Mouse (Mus musculus) frontal cortex, adult 2 months (tissue): ENCODE results near the gene Gm17087. TPM values are rescaled to one million over a fixed set of nuclear protein-coding genes. Genes with fewer than 3 reads are reported as not detected.
A peak's percentile ranks its signal among the peaks of the same experiment; 100 is the strongest.

Source experiments
- DNase-seq, 2 experiments: peaks; one replicate each; pipeline ENCODE4 v3.0.0; 2022; ENCODE audit warnings: low spot score in 1 of 2; ENCODE audit errors: extremely low spot score in 1 of 2
- polyA plus RNA-seq: library from polyadenylated mRNA; depleted of rRNA; stranded (reverse); fragments of >200 nt; gene quantifications from 2 replicates; pipeline ENCODE4 v1.2.3, GENCODE M21; 2012; rRNA removed

Gene Gm17087
- polyA plus RNA-seq, 1 experiment, result not detected

DNA sequence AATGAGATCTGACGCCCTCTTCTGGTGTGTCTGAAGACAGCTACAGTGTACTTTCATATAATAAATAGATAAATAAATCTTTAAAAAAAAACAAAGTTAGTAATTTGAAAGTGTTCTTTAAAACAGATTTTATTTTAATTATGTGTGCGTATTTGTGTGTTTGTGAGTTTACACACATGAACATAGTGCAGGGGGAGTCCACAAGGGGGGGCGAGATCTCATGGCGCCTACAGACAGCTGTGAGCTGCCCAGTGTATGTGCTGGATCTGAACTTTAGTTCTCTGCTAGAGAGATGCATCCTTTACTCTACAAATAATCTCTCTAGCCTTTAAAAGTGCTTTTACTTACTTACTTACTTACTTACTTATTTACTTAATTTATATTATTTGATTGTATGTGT, 18.0 kb downstream of the Gm17087 start:
- DNase-seq, result no peak

DNA sequence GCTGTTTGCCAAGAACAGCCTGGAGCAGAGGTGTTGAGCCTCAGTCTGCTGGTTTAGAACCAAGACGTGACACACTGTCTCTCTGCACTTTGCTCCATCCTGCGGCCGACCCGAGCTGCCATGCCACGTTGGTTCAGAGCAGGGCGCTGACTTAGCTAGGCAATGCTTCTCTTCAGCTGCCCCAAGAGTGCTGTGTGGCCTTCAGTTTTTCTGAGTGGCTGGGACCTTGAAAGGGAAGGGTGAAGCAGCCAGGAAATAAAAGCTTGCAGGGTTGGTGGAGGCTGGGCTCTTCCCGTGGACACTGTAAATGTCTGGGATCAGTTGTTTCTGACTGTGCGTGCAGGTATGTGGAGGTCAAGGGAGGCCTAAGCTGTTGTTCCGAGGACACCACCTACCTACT, 20.4 kb downstream of the Gm17087 start:
- DNase-seq, result no peak

DNA sequence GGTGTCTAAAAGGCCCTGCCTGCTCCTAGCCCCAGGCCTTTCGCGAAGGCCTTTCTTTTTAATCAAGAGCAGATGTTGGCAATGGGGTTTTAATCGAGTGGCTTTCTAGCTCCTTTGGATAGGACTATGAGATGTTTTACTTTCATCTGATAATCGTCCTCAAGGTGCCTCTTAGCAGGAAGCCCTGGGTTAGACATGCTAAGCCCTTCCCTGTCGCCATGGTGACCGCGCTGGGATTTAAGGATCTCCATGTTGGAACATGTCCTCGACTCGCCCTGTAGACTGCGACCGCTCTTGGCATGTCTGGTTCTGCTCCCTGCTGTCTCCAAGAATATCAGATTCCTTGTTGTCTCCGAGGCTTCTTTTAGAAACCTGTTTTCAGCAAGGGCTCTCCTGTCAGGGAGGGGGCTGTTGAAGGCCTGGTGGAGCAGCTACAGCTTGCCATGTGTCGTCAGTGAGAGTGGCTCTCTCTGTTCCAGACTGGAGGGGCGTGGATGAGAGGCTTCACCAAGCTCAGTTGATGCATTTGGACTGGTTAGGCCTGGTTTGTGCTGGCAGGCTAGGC, 24.7 kb downstream of the Gm17087 start:
- no peak for DNase-seq

DNA sequence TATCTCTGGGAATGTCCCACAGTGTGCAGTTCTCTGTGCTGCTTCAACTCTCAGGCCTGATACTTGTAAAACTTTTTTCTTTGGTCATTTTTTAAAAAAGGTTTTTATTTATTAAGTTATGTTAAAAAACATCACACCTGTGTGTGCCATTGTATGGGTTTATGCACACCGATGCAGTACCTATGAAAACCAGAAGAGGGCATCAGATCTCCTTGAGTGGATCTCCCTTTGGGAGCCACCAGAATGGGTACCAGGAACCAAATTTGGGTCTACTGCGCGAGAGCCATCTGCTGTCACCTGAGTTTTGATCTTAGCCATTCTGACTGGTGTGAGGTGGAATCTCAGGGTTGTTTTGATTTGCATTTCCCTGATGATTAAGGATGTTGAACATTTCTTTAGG, 28.6 kb downstream of the Gm17087 start:
- DNase-seq, result no peak

DNA sequence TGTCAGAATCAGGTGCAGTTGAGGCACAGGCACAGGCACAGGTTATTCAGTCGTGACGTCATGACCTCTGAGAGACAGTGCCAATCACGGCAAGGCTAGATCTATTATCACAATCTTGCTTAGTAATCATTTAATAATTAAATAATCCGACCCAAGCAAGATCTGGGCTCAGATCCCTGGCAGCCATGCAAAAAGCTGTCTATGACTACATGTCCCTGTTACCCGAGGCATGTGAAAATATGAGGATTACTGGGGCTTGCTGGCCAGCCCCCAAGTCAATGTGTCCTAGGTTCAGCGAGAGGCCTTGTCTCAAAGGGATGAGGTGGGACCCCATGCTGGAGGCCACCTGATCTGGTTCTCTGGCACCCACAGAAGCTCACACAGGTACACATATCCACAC, 30.2 kb downstream of the Gm17087 start:
- DNase-seq, result no peak

DNA sequence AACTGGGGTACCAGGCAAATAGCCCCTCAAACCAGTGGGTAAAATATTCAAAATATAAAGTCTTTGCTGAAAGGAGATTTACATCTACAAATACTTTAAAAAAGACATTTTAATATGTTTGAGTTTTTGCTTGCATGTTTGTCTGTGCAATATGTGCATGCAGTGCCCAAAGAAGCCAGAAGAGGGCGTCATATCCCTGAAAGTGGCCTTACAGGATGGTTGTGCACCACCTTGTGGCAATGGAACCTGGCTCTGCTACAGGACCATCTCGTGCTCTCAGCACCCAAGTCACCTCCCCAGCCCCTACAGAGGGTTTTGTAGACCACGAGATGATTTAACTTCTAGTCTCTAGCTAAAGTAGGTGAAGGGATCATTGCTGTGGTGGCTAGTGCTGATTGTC, 32.9 kb downstream of the Gm17087 start:
- no peak for DNase-seq

DNA sequence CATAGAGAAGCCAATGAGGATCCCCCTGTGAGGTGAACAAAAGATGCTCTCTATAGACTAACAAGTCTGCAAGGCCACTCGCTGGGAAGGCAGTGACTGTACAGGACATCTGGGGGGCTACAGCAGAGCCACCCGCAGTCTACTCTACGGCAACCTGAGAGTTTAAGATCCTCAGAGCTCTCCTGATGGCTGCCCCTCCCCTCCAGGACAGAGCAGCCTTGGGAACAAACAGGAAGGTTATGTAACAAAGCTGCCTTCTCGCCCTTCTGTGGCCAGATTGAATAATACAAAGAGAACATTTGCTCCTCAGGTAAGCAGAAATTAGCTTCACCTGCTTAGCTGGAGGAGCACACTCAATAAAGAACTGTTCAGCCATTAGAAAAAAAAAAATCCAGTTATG, 34.1 kb downstream of the Gm17087 start:
- DNase-seq, result no peak

DNA sequence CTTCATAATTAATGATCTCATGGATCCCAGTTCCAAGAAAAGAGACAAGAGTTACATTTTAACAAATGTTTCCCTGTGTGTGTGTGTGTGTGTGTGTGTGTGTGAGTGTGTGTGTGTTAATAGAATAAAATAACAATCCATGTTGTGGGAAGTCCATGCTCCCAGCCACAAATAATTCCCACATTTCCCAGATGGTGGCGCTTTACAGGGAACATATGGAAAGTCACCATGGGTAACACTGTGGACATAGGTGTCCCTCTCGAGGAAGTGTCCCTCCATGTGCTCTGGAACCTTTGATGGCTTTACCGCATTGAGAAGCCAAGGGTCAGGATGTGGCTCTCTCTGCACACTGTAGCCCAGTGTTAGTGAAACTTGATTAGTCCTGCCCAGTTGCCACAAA, 38.1 kb downstream of the Gm17087 start:
- DNase-seq, result no peak

DNA sequence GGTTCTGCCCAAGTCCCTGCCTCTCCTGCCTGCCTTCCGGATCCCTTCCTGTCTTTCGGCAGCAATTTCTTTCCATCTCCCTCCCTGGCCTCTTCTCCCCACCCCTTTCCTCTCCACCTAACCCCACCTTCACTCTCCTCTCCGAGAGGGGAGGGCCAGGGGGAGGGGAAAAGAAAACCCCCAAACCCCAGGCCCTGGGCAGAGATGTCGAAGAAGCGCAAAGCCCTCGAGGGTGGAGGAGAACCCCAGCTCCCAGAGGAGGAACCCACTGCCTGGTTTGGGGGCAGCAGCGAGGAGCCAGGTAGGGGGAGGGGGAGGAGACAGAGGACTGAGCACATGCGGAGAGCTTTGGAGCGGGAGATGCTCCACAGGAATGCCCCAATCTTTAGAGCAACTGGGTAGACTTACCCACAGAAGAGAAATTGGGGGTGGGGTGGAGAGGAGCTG, 39.9 kb downstream of the Gm17087 start:
- DNase-seq, result peak in 1 of 2 experiments; percentile 48

DNA sequence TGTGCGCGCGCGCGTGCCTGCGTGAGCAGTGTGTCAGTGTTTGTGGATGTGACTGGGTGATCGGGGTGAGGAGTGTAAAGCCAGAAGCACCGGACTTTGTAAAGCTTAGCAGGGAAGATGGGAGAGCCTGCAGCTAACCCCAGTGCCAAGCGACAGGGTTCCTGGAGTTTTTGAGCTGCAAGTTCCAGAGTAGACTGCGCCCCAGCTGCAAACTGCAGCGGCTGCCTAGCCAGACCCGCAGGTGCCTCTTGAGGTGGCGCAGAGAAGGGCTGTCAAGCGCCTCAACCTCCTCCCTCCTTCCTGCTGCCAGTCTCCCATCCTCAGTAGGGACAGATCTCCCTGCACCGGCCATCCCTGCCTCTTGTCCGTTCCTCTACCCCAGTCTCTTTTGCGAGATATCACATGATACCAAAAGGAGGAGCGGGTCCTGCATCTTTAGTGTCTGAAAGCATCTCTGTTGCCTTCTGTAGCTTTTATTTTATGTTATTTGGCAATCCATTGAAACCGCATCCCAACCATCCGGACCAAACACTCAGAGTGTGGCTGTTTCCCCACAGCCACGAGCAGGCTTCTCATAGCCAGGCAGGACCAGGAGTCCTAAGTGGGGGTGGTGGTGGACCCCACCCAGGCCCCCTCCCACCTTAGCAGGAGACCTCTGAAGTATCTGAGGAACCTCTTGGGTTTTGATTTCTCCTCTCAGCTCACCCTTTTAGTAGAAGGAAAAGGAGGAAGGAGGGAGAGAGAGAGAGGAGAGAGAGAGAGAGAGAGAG, 40.6 kb downstream of the Gm17087 start:
- DNase-seq, result peak in 1 of 2 experiments; percentile 42

DNA sequence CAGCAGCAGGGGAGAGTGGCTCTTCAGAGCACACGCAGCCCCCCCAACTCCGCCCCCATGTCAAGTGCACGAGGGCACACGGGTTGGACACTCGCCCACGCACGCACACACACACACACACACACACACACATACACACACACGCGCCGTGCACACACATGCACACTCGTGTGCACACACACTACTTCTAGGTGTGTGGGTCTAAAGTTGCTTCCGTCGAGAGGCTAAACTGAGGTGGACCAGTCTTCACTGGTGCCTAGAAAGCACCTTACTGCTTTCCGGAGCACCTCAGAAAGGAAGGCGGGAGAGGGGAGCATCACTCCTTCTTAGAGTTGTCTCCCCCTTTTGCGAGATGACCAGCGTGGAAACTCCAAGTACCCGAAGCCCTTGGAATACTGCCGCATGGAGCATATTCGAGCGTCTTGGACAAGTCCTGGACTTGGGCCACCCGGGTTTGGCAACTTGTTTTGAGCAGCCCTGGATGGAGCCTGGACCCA, 41.5 kb downstream of the Gm17087 start, which contains the start of gene Pde10a:
Gene Pde10a, plus strand, starts transcription at position 148 of the 497 bp plus-strand sequence.
- peak in 1 of 2 experiments; percentile 58 for DNase-seq

DNA sequence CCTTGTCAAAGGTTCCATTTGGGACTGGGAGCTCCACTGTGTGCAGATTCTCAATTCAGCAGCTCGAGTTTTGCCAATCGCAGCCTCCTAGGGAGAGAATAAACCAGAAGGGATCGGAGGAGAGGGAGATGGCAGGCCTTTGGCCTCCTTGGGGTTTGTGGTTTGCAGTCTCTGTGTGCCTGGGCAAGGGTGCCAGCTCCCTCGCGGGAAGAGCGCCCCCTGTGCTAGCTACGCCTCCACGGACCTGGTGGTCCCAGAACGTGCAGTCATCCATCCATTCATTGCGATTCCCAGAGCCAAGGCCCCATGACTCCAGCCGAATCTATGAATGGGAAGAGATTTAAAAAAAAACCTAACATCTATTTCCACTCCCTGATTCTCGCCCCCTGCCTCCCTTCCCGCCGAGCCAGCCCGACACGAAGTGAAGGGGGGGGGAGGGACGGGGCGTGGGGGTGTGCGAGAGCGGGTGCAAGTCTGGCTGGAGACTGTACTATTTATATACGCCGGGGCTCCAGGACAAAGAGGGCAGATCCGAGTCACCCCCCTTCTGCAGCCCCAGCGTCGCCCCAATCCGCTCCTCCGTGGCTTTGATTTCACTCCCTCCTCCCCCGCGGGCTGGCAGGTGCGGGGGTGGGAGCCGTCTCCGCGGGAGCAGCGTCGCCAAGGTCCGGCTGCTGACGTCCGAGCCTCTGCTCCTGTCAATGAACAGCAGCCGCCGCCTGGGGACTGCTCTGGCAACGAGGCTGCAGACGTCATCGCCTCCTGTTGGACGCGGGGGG, 42.2 kb downstream of the Gm17087 start:
- peak; percentile 77 to 92 for DNase-seq

DNA sequence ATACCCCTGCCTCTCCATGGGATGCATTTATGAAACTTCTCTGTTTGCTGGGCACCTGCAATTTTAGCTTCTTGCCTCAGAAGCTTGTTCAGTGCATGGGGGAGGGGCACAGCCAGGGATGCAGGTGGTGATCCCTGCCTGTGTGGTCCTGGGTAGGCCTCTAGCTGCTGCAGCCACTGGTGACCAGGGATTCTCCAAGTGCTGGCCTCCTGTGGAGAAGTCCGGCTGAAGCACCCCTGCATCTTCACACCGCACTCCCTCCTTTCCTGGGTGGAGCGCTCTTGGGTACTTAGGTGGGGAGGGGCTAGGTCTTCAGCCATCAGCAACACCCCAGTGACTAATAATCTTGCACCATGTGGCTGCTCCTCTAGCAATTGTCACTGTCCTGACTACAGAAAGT, 42.8 kb downstream of the Gm17087 start:
- peak in 1 of 2 experiments; percentile 34 for DNase-seq

DNA sequence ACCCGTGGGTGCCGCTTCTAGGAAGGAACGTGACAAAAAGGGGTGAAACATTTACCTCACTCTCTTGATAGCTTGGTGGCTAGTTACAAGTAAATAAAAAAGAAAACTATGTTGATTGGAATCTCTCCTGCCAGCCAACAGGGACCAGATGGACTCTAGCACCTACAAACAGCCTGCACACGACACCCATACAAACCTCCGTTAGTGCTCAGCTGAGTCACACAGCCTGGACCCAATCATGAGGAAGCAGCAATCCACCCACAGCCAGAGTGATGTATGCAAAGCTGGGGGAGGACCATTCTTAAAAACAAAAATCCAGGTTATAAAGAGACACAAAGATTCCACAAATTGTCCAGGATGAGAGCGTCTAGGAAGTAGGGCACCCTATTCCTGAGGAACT, 50.7 kb downstream of the Gm17087 start:
- peak in 1 of 2 experiments; percentile 77 for DNase-seq

Other genes with a start within 250 kb of the Gm17087 start
- gene Prr18, start 229.5 kb downstream of the Gm17087 start, polyA plus RNA-seq, result 23.2 and 27.8 TPM in 2 replicates
- gene T2, start 211.0 kb downstream of the Gm17087 start, polyA plus RNA-seq, result 1.1 and 1.5 TPM in 2 replicates
- gene T, start 132.5 kb downstream of the Gm17087 start, polyA plus RNA-seq, result 0.26 and 0.29 TPM in 2 replicates
- gene Pde10a, start 41.6 kb downstream of the Gm17087 start, polyA plus RNA-seq, result 31.8 and 34.3 TPM in 2 replicates